Mouse (Mus musculus) mouse trophoblast stem cell (cell line): ENCODE data around the gene Nol6.

ENCODE experiments used
- in situ Hi-C, 2 experiments: fragments of 300-500 bp; cut with MseI, MboI; formaldehyde crosslinking; loops; 2 replicates in 1 of 2; 3 replicates in 1 of 2; pipeline ENCODE4 v1.15.1; 2025

The Nol6 gene

GRCm38 (mm10) chr4:41124180-41124951 is at the start of gene Nol6:
TSS of gene Nol6 (minus strand) at chr4:41124455.
- in situ Hi-C loops: no loop called here

GRCm38 (mm10) chr4:41170970-41171369 is 46.7 kb upstream of the Nol6 start:
- in situ Hi-C loops: no loop called here

DNA sequence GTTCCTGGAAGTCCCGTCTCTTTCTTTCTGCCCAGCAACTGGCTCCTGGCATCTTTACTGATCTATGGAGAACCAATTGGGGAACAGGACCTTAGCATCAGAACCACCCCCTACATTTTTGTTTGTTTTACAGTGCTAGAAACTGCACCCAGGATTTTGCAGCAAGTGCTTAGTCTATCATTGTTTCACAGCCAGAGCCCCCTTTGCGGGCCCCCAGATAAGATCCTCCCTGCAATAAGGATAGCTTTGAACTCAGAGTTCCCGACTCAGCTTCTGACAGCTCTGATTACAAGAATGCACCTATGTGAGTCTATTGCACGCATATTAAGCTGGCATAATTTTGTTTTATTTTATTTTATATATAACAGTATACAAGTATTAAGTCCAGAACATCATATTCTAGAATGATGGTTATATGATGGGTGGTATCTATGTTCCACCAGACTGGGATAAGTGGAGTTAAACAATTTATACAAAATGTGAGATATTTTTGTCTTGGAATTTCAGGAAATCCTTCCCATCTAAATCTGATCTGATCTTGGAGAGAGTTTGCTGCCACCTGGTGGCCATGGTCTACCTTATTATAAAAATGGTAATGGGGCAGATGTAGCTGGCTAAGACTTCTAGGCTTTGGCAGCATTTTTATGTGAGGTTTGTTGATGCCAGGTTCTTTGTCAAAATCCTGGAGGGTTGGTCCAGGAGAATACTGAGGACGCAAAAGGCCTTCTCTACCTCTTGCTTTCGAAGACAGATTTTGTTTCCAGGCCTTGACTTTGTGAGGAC is 41.6 kb upstream of the Nol6 start:
- in situ Hi-C loops: loop anchor here in 1 of 2 experiments (5.0 kb wide), 1 partner anchor 39 kb away; no protein-coding TSS in a partner anchor

DNA sequence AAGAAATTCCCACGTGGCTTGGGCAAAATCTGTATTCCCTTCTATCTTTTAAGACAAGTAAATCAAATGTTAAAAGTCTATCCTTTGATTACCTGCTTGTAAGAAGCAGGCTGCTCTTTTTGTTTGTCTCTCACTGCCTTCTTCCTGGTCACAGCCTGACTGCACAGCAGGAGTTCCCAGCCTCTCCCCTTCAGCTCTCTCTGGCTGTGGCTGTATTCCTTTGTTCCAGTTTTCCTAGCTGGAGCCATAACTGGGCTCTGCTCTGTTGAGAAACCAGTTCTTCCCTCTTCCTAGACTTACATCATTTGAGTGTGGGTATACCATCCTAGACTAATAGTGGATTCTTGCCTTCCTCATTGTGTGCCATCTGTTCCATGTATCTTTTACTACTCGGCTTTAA is 40.7 kb upstream of the Nol6 start:
- in situ Hi-C loops: loop anchor here in 1 of 2 experiments (5.0 kb wide), 1 partner anchor 38 kb away; no protein-coding TSS in a partner anchor

DNA sequence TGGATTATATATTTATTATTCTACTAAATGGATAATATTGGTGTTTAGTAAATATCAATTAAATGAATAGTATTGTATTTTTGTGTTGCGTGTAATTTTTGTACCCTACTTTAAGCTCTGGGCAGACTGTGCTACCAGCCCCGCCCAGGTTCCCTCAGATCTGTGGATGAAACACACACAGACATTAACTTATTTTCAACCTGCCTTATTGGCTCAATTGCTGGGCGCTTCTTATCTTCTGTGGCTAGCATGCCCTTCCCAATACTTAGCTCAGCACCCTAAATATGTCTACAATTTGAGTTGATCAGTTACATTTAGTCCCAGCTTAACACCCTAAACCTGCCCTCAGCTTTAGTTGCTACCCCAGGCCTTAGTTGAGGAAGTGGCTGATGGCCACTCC is 37.0 kb upstream of the Nol6 start:
- in situ Hi-C loops: no loop called here

DNA sequence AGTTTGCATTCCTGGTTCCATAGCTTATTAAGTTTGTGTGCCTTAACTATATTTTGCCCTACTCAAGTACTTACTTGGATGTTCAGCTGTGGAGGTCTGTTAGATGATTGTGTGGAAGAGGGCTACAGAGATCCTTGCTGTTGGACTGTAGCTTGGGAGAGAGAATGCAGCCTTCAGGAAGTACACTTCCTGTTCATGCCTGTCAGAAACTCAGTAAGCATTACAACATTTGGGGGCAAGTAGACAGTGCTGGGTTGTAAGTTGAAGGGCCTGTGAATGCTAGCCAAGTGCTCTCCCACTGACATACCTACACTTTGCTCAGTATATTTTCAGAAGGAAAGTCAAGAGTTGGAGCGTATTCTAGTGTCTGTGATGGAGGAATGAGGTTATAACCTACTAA is 34.0 kb upstream of the Nol6 start:
- in situ Hi-C loops: no loop called here

GRCm38 (mm10) chr4:41156961-41157360 is 32.7 kb upstream of the Nol6 start:
- in situ Hi-C loops: no loop called here

- in situ Hi-C loops: no loop called here
Measured at GRCm38 (mm10) chr4:41153146-41153545, 28.9 kb upstream of the Nol6 start.

DNA sequence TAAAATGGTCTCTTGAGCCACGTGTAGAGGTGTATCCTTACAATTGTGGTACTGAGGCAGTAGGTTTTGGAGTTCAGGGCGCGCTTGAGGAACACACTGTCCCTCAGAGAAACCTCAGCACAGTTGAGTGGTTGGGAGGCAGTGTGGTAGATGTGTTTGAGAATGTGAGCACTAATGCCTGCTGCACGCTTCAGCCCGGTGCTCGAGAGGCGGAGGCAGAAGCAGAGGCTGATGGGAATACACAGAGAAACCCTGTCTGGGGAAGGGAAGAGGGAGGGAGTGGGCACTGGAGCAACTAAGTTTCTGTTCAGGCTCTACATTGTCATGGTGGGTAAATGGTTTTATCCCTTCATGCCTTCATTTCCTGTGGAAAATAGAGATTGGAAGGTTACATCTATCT is 26.9 kb upstream of the Nol6 start:
- in situ Hi-C loops: no loop called here

GRCm38 (mm10) chr4:41149891-41150290 is 25.6 kb upstream of the Nol6 start:
- in situ Hi-C loops: no loop called here

DNA sequence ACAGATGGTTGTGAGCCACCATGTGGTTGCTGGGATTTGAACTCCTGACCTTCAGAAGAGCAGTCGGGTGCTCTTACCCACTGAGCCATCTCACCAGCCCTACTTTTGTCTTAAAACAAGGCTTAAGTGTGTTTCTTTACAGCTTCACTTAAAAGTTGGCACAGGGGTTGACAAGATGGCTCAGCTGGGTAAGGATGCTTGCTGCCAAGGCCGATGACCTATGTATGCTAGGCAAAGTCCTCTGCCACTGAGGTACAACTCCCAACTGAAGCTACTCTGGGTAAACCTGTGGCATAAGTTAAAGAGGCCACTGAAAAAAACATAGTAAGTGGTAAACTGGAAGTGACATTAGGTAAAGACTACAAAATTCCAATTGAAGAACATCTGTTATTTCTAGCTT is 18.3 kb upstream of the Nol6 start:
- in situ Hi-C loops: no loop called here

GRCm38 (mm10) chr4:41140174-41140875 is 16.1 kb upstream of the Nol6 start:
- in situ Hi-C loops: no loop called here

DNA sequence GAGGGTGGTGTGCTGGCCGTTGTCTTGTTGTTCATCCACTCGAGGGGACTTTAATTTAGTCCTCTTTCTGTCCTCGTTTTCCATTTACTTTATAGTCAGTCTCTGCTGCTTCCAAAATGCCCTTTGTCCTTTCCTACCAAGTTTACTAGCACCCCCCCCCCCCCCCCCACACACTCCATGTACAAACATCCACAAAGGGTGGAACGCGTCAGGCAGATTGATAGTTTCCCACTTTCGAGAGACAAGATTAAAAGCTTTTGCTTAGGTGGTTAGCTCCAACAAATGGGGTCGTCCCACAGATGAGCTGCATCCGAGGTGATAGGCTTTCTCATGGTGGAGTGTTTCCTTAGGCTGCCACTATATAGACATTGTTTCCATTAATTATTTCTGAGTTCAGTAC is 12.6 kb upstream of the Nol6 start:
- in situ Hi-C loops: no loop called here

DNA sequence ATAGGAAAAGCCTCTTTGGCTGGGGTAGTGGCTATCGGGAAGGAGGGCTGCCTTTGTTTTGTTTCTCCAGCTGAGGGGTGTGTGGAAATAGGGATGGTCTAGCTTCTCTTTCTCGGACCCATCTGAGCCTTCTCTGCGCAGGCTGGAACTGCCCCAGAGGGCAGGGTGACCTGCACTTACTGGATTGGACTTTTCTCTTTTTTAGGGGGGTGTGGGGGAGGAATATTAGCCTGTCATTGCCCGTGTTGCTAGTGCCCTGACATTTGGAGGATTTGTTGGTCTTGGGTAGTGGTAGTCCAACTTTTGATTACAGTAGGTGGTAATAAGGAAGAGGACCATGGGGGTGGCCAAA is 12.2 kb upstream of the Nol6 start:
- in situ Hi-C loops: no loop called here

- in situ Hi-C loops: no loop called here
Measured at GRCm38 (mm10) chr4:41135711-41136453, 11.6 kb upstream of the Nol6 start, which contains the start of gene Ube2r2. TSS of gene Ube2r2 (plus strand) at chr4:41135743.

DNA sequence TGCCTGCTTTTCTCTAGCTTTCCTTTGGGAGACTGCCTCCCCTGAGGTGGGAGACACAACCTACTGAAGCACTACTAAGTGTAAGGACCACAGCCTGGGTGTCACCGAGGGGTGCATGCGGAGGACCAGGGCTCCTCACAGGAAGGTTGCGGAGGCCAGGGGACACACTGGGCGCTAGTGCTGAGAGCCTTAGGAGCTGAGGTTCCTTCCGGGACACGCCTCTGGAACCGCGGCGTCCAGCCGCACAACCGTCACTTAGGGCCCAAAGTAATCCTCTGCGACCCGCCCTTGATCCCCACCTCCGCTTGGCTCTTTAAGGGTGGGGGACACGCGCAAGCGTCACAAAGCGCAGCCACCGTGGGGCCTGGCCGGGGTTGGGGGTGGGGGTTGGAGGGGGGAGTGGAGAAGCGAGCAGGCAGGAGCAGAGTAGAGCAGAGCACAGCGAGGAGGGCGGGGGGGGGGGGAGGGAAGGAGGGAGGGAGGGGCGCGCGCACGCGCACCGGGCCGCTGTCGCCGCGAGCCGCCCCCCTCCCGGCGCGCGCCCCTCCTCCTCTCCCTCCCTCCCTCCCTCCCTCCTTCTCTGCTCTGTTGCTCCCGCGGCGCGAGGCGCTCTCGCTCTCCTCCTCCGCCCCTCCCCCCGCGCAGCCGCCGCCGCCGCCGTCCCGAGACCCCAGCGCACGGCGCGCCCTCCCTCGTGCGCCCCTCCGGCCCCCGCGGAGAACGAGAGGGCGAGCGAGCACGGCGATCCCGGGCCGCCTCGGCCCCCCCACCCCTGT is 10.9 kb upstream of the Nol6 start:
- in situ Hi-C loops: no loop called here

DNA sequence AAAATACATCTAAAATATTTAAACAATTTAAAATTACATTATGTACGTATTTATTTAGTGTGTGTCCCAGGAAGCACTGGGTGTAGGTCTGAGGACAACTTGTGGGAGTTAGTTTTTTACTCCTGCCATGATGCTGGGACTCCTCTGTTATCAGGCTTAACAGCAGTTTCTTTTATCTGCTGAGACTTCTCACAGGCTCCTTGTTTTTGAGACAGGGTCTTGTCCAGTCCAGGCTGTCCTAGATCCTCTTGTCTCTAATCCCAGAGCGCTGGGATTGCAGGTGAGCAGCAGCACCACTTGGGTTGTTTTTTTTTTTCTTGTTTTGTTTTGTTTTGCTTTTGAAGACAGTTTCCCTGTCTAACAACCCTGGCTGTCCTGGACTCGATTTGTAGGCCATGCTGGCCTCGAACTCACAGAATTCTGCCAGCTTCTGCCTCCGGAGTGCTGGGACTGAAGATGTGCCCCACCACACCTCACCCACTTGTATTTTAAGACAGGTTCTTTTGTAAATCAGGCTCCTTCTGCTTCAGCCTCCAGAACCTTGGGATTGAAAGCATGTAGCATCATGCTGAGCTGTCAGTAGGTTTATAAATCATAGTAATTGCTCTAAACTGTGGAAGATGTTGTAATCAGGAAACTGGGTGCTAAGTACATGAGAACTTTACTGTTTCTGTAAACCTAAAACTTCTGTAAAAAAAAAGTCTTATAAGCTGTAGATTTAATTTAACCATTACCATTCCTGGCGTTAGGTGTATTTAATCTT is 9.5 kb upstream of the Nol6 start:
- in situ Hi-C loops: no loop called here

GRCm38 (mm10) chr4:41132471-41132870 is 8.2 kb upstream of the Nol6 start:
- in situ Hi-C loops: no loop called here

- in situ Hi-C loops: loop anchor here in 1 of 2 experiments (5.0 kb wide), 1 partner anchor 37 kb away; no protein-coding TSS in a partner anchor
Measured at GRCm38 (mm10) chr4:41129836-41130235, 5.6 kb upstream of the Nol6 start.

DNA sequence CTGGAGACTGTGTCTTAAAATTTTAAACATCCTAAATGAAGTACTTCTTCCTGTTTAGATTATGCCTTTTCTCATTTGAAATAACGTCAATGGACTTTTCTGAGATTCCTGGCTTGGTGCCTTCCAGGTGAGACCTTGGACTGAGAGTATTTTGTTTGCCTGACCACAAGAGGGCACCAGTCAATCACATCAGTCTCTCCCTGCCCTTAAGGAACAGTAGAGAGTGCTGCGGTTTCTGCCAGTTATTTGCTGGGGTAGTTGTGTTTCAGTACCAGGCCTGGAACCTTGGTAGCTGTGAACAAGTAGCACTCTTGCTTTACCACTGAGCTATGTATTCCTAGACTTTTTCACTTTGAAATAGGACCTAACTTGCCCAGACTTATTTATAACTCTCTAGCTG is 5.2 kb upstream of the Nol6 start:
- in situ Hi-C loops: loop anchor here in 1 of 2 experiments (5.0 kb wide), 1 partner anchor 38 kb away; no protein-coding TSS in a partner anchor
